Mouse (Mus musculus) layer of hippocampus, adult 8-10 months (tissue): ENCODE measurements around the gene C9. TPM values are rescaled to one million over a fixed set of nuclear protein-coding genes. Genes with fewer than 3 reads are reported as not detected.

ENCODE experiments used
- DNase-seq, 2 experiments: peaks; one replicate each; pipeline ENCODE4 v3.0.0; 2022; ENCODE audit warnings: low spot score in 2 of 2
- total RNA-seq, 4 experiments: library from RNA; stranded (reverse); gene quantifications; 2 replicates each; pipeline ENCODE4 v1.2.4; 2022

C9 gene
- total RNA-seq = not detected

DNA sequence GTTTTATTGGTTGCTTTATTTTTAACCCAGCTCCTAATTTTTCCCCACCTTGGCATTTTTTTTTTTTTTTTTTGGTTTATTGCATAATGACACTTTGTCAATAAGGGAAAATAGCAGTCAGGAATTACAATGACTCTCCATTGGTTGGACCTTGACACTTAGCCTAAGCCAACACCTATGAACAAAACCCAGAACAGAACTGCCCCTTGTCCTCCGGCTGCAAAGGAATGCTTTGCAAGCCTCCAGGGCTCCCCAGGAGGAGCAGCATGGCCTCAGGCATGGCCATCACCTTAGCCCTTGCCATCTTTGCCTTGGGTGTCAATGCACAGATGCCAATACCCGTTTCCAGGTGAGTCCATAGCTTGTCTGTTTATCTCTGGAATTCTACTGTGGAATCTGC is at the start of gene C9:
TSS of gene C9 (plus strand) at position 193 of the 400 bp plus-strand sequence.
- DNase-seq = no peak

GRCm38 (mm10) chr15:6398211-6398610 is 46.9 kb upstream of the C9 start:
- no peak for DNase-seq

DNA sequence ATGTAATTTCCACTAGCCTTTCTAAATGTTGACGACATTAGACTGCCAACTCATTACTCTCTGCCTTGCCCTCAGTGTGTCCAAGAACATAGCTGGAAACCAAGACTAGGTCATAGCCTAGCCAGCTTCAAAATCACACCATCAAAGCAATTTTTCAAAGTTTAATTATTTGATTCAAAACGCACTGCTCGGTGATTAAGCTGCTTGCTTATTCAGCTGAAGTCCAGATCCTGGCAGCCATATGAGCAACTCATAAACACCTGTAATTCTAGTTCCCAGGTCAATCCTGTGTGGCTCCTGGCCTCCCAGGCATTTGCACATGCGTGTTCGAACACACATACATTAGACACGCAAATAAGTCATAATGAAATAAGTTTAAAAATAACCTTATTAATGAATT is 46.2 kb upstream of the C9 start:
- no peak for DNase-seq

GRCm38 (mm10) chr15:6400115-6400514 is 45.0 kb upstream of the C9 start:
- no peak for DNase-seq

DNA sequence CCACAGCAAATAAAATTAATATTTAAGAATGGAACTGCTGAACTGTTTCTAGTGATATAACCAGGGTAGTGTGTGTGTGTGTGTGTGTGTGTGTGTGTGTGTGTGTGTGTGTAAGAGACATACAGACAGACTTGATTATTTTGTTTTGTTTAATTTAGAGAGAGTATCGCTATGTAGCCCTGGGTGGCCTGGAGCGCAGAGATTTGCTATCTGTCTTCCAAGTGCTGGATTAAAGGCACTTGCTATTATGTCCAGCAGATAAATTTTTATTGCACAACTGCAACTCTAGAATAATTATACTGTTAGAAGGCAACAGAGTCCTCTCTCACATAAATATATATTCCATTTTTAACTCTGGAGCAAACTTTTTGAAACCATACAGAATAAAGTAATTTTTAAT is 42.7 kb upstream of the C9 start:
- DNase-seq = no peak

DNA sequence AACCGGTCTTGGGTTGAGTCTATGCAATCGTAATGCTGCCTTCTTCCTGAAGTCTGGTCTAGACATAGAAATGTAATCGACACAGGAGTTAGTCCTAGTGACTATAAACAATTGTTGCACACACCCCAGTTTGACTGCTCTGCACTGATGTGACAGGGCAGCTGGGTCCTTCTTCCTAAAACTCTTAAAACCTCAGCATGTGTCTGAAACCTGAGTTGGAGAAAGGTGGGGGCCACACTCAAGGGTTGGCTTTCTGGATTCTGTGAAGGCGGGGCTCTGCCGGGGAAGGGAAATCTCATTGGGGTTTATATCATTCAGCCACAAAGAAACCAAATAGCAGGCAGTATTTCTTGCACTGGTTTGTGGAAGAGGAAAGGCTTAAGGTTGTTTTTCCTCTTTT is 41.0 kb upstream of the C9 start:
- no peak for DNase-seq

GRCm38 (mm10) chr15:6406771-6407170 is 38.4 kb upstream of the C9 start:
- DNase-seq = no peak

DNA sequence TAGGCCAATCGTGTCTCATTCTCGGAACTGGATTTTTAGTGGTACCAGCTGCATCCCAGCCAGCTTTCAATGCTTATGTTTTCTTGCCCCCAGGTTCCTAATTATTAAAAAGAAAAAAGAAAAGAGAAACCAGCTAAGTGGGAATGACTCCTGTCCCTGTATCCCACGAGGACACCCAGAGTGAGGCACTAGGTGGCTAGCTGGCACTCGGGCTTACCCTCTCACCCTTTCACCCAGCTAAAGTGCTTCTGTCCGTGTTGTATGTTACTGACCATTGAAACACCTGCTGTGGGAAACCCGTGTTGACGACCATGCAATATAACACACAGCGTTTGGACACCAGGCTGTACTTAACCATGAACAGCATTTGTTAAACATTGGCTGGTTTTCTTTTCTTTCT is 36.1 kb upstream of the C9 start:
- DNase-seq = no peak

GRCm38 (mm10) chr15:6410161-6410560 is 35.0 kb upstream of the C9 start:
- DNase-seq = no peak

DNA sequence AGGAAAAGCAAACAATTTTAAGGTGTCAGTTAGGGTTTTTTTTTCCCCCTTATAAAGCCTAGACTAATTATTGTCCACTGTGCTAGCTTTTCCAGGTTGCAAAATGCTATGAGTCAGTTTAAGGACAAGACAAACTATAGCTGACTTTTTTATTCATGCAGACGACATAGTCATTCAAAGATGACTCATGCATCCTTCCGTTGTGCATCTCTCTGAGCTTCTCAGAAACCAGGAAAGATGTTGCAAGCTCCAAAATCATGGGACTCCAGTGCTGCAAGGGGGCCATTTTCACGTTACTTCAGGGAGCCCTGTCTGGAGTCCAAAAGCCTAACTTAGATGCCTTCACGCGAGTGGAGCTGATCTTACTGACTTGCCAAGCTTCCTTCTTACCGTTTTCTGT is 33.8 kb upstream of the C9 start:
- DNase-seq = no peak

DNA sequence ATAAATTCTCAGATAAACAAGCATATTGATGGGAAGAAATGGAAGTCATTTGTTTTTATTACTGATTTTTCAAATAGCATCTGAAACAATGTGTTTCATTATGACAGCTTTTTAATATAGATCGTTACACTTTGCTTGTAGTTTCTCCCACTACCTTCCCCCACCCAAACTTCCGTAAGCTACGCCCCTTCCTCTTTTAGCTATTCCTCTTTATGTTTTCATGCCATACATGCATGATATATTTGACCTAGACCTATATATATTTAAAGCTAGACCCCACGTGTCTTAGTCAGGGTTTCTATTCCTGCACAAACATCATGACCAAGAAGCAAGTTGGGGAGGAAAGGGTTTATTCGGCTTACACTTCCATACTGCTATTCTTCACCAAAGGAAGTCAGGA is 29.8 kb upstream of the C9 start:
- DNase-seq = no peak

DNA sequence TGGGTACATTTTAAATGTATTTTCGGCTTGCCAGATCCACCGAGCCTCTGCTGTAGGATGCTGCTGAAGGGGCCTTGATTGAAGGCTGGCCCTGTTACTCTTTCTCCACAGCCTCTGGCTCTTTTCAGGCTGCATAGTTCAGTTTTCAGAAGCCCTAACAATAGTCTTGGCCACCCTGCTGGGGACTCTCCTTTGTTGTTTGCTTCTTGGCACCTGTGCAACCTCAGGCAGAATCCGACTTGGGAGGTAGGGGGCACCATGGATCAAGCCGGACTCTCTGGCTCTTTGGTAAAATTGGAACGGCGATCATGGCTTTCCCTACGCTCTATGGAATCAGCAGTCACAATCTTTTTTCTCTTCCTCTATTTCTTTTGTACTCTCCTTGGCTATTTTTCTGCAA is 13.3 kb upstream of the C9 start:
- DNase-seq = no peak

DNA sequence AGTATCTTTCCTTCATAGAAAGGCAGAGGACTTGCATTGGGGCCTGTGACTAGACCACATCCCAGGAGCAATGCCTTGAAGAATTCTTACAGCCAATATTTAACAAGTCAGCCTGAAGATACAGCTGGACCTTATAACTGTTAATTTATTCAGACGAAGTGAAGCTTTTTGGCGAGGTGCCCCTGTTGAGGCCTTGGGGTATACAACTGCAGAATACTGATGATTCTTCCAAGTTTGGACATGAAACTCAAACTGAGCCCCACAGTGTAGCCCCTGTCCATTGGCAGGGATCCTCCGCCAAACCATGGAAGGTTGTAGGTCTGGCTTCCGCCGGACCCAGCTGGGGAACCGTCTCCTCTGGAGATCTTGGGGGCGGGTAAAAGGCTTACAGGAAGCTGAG is 12.7 kb upstream of the C9 start:
- peak in 1 of 2 experiments; percentile 14 for DNase-seq

GRCm38 (mm10) chr15:6435281-6435680 is 9.8 kb upstream of the C9 start:
- DNase-seq = no peak

DNA sequence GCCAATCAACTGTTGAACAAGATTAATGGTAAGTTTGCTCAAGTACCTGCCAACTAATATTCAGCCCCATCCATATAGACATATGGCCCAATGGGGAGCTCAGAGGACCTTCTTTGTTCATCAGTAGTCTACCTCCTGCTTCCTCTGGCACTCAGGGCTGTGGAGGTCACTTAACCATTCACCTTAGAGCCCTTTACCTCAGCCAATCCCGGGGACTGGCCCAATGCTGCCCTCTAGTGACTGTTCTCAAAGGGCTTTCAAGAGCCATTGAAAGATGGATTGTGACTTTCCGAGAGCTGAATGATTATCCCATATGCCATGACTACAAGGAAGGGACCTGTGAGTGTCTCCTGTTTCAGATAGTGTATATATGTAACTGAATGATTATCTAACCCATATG is 9.4 kb upstream of the C9 start:
- peak; percentile 4 to 16 for DNase-seq

GRCm38 (mm10) chr15:6438685-6439084 is 6.4 kb upstream of the C9 start:
- DNase-seq = no peak

GRCm38 (mm10) chr15:6444452-6444851 is 675 bp upstream of the C9 start:
- DNase-seq = no peak

DNA sequence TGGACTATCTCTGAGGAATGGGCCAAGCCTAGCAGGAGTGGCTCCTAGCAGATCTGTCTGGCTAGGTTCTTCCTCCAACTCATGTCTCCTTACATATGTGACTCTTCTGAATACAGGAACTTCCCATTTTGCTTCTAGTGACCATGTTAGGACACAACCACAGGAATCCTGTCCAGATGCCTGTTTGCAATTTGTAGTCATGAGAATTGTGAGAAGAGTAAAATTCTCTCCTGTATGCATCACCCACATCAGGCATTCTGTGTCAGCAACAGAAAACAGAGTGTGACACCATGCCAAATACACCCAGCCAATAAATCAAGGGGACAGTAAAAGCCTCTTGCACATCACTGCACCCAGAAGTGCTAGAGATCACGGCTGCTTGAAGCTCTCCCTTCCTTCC is 1.1 kb downstream of the C9 start:
- no peak for DNase-seq

GRCm38 (mm10) chr15:6448892-6449291 is 3.8 kb downstream of the C9 start:
- DNase-seq = no peak

GRCm38 (mm10) chr15:6454461-6454860 is 9.3 kb downstream of the C9 start:
- no peak for DNase-seq

- DNase-seq = no peak
These were observed 16.3 kb downstream of the C9 start for GRCm38 (mm10) chr15:6461381-6461780.

DNA sequence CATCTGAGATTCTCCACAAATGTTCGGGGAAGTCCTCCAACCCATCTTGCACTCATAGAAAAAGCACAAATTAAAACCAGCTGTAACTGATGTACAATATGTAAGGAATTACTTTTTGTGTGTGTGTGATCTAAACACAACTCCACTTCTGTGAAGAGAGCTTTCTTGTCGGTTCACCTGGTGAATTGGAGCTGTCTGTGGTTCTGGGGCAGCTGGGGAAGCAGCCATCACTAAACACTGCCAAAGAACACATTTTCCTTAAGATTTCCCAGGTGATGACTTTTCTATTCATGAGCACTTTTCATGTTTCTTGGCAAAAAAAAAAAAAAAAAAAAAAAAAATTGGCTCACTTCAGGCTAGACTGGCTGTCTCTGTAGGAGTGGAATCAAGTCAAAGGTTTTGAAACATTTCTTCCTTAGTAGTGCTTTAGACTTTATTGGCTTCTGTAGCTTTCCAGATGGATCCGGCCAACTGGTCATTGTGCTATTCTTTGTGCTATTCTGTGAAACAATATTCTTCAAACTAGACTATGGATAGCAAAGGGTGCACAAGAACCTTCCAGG is 18.3 kb downstream of the C9 start:
- no peak for DNase-seq

DNA sequence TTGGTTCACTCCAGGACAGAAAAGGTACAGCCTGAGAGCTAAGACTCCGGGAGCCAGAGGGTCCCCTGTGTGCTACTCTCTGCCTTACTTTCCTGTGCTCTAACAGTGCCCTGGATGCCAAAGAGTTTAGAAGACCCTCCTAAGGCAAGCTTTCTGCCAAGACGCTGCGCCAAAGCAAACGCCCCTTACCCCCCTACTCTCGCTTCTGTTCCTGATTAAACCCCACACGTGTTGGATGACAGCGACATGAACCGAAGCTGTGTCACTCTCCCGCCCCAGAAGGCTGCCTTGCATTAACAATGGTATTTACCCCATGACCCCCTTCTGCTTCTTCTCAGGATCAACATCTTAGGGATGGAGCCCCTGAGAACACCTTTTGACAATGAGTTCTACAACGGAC is 21.9 kb downstream of the C9 start:
- no peak for DNase-seq

DNA sequence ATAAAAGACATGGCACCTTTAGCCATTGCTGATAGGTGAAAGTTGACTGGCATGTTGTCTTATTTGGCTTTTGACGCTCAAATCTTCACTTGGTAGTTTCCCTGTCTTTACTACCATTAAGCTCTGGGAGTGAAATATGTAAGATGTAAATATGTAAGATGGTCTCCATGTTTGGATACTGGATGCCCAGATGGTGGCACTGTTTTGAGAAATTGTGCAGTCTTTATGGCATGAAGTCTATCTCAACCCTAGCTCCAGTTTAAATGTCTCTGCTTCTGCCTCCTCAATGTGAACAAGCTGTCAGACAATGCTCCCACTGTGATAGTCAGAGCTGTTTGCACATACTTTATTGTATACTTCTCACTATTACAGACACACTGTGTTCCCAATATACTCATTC is 23.7 kb downstream of the C9 start:
- DNase-seq = no peak
